Mouse (Mus musculus): ENCODE data around the gene Hspa1a.
"Not testable (repeated sequence)": the region's sequence is repeated elsewhere in the genome, so short reads cannot be mapped to it uniquely, and the experiment has no call there.

The Hspa1a gene

GRCm38 (mm10) chr17:35005158-35005557 lies 33.2 kb upstream of the Hspa1a start:
- ChIA-PET POLR2A (interaction anchor here in 2 of 4 experiments (0.6 to 1.5 kb wide), 6 partner anchors 10 to 133 kb away, joined by 3 to 6 read pairs (median 4); no protein-coding TSS in a partner anchor), CTCF (no interaction called here)

- CTCF ChIA-PET: interaction anchor here in 1 of 4 experiments (0.6 kb wide), 1 partner anchor 54 kb away, joined by 3 read pairs; no protein-coding TSS in a partner anchor
- POLR2A ChIA-PET: interaction anchor here in 3 of 4 experiments (0.5 to 1.5 kb wide), 7 partner anchors 22 to 134 kb away, joined by 3 to 6 read pairs (median 4); partner anchors contain the start of genes Ddah2 (in 1 of the 3) and Msh5 (in 1 of the 3)
Observed at GRCm38 (mm10) chr17:35004075-35004717, 32.2 kb upstream of the Hspa1a start.

- CTCF ChIA-PET: interaction anchor here in 1 of 4 experiments (0.5 kb wide), 1 partner anchor 228 kb away, joined by 8 read pairs; no protein-coding TSS in a partner anchor
- POLR2A ChIA-PET: interaction anchor here in 3 of 4 experiments (0.5 to 7.1 kb wide), 11 partner anchors 21 to 168 kb away, joined by 3 to 51 read pairs (median 4); partner anchors contain the start of genes Lsm2 (in 2 of the 3), Ddah2 (in 1 of the 3) and Msh5 (in 1 of the 3)
Observed at GRCm38 (mm10) chr17:35003022-35003838, 31.3 kb upstream of the Hspa1a start.

GRCm38 (mm10) chr17:35002153-35002865 lies 30.4 kb upstream of the Hspa1a start:
- POLR2A ChIA-PET: interaction anchor here (0.6 to 7.1 kb wide), 25 partner anchors 9 to 239 kb away, joined by 3 to 51 read pairs (median 4); partner anchors contain the start of genes Ddx39b (in 2 of the 4), Lsm2 (in 2 of the 4), Clic1 (in 1 of the 4) and Ddah2 (in 1 of the 4)
- CTCF ChIA-PET: interaction anchor here in 2 of 4 experiments (0.6 kb wide), 2 partner anchors 14 to 167 kb away, joined by 3 to 7 read pairs; partner anchors contain the start of gene Vwa7 (in 1 of the 2)

GRCm38 (mm10) chr17:35001452-35002152 lies 29.6 kb upstream of the Hspa1a start:
- CTCF ChIA-PET: interaction anchor here in 2 of 4 experiments (0.6 to 1.0 kb wide), 3 partner anchors 15 to 177 kb away, joined by 3 read pairs; partner anchors contain the start of gene Vwa7 (in 1 of the 2)
- POLR2A ChIA-PET: interaction anchor here (0.6 to 7.1 kb wide), 33 partner anchors 9 to 240 kb away, joined by 3 to 51 read pairs (median 4); partner anchors contain the start of genes Ddx39b (in 3 of the 4), Lsm2 (in 2 of the 4), Clic1 (in 1 of the 4) and Csnk2b (in 1 of the 4)

GRCm38 (mm10) chr17:35000717-35001451 lies 28.9 kb upstream of the Hspa1a start, which contains the start of gene Vars:
Gene Vars (plus strand): TSS chr17:35000987.
- ChIA-PET CTCF (interaction anchor here in 3 of 4 experiments (0.6 to 1.3 kb wide), 4 partner anchors 48 to 177 kb away, joined by 3 read pairs; partner anchors contain the start of gene Neu1 (in 1 of the 3)), POLR2A (interaction anchor here (0.5 to 7.1 kb wide), 54 partner anchors 7 to 245 kb away, joined by 3 to 51 read pairs (median 4); partner anchors contain the start of genes Ddah2 (in 2 of the 4), Ddx39b (in 2 of the 4), Lsm2 (in 2 of the 4) and Ly6g6e (in 2 of the 4))

- ChIA-PET CTCF (interaction anchor here in 2 of 4 experiments (0.6 to 1.7 kb wide), 5 partner anchors 21 to 347 kb away, joined by 3 read pairs; partner anchors contain the start of gene Neu1 (in 1 of the 2)), POLR2A (interaction anchor here (0.5 to 7.1 kb wide), 54 partner anchors 8 to 269 kb away, joined by 3 to 51 read pairs (median 4); partner anchors contain the start of genes Ddx39b (in 2 of the 4), Lsm2 (in 2 of the 4), Msh5 (in 2 of the 4) and Atp6v1g2 (in 1 of the 4))
Observed at GRCm38 (mm10) chr17:34999871-35000716, 28.1 kb upstream of the Hspa1a start.

- ChIA-PET POLR2A (interaction anchor here (0.5 to 7.1 kb wide), 39 partner anchors 9 to 352 kb away, joined by 3 to 51 read pairs (median 4); partner anchors contain the start of genes Ddx39b (in 2 of the 4), Lsm2 (in 2 of the 4), Abhd16a (in 1 of the 4) and Atf6b (in 1 of the 4)), CTCF (interaction anchor here in 1 of 4 experiments (1.2 to 1.7 kb wide), 2 partner anchors 23 to 345 kb away, joined by 3 read pairs; no protein-coding TSS in a partner anchor)
Observed at GRCm38 (mm10) chr17:34998526-34999430, 26.8 kb upstream of the Hspa1a start.

GRCm38 (mm10) chr17:34997142-34997483 lies 25.2 kb upstream of the Hspa1a start:
- POLR2A ChIA-PET: interaction anchor here in 2 of 4 experiments (0.5 to 7.1 kb wide), 27 partner anchors 11 to 254 kb away, joined by 3 to 51 read pairs (median 4); partner anchors contain the start of genes Csnk2b (in 2 of the 2), Ddx39b (in 2 of the 2), Gpank1 (in 2 of the 2) and Apom (in 1 of the 2)

GRCm38 (mm10) chr17:34996411-34997141 lies 24.6 kb upstream of the Hspa1a start:
- CTCF ChIA-PET: interaction anchor here in 3 of 4 experiments (0.6 to 1.1 kb wide), 7 partner anchors 12 to 684 kb away, joined by 3 to 6 read pairs (median 3); partner anchors contain the start of gene Neu1 (in 1 of the 3)
- POLR2A ChIA-PET: interaction anchor here in 3 of 4 experiments (0.5 to 7.1 kb wide), 33 partner anchors 10 to 254 kb away, joined by 3 to 51 read pairs (median 4); partner anchors contain the start of genes Csnk2b (in 2 of the 3), Ddx39b (in 2 of the 3), Gpank1 (in 2 of the 3) and Lsm2 (in 2 of the 3)

More at GRCm38 (mm10) chr17:34997142-34997483, 25.2 kb upstream of the Hspa1a start:
- CTCF ChIA-PET: interaction anchor here in 3 of 4 experiments (0.6 to 1.1 kb wide), 6 partner anchors 13 to 684 kb away, joined by 3 to 6 read pairs (median 4); partner anchors contain the start of gene Neu1 (in 1 of the 3)

GRCm38 (mm10) chr17:34995927-34996326 lies 24.0 kb upstream of the Hspa1a start:
- ChIA-PET POLR2A (interaction anchor here in 3 of 4 experiments (0.6 to 7.1 kb wide), 20 partner anchors 9 to 245 kb away, joined by 3 to 51 read pairs (median 5); partner anchors contain the start of genes Lsm2 (in 2 of the 3), C2 (in 1 of the 3), D17H6S53E (in 1 of the 3) and Ddx39b (in 1 of the 3)), CTCF (interaction anchor here in 1 of 4 experiments (0.7 kb wide), 1 partner anchor 31 kb away, joined by 3 read pairs; no protein-coding TSS in a partner anchor)

- POLR2A ChIA-PET: interaction anchor here in 3 of 4 experiments (0.6 to 4.2 kb wide), 14 partner anchors 9 to 246 kb away, joined by 3 to 18 read pairs (median 4); partner anchors contain the start of genes C2 (in 1 of the 3), Ddx39b (in 1 of the 3) and Ehmt2 (in 1 of the 3)
Observed at GRCm38 (mm10) chr17:34995192-34995591, 23.2 kb upstream of the Hspa1a start.

GRCm38 (mm10) chr17:34994751-34995150 lies 22.8 kb upstream of the Hspa1a start:
- ChIA-PET POLR2A (interaction anchor here in 3 of 4 experiments (0.5 to 4.2 kb wide), 14 partner anchors 8 to 247 kb away, joined by 3 to 18 read pairs (median 6); partner anchors contain the start of gene Ddx39b (in 1 of the 3)), CTCF (no interaction called here)

More at GRCm38 (mm10) chr17:34995192-34995591, 23.2 kb upstream of the Hspa1a start:
- CTCF ChIA-PET: not testable (repeated sequence)

Data from embryonic stem cell, embryonic (primary cell).